Mouse (Mus musculus): ENCODE results near the gene Eed. TPM values are rescaled to one million over a fixed set of nuclear protein-coding genes. Genes with fewer than 3 reads are reported as not detected.

The Eed gene
- total and polyA plus RNA-seq, 3 experiments, result 108 to 267 (median 143) TPM

DNA sequence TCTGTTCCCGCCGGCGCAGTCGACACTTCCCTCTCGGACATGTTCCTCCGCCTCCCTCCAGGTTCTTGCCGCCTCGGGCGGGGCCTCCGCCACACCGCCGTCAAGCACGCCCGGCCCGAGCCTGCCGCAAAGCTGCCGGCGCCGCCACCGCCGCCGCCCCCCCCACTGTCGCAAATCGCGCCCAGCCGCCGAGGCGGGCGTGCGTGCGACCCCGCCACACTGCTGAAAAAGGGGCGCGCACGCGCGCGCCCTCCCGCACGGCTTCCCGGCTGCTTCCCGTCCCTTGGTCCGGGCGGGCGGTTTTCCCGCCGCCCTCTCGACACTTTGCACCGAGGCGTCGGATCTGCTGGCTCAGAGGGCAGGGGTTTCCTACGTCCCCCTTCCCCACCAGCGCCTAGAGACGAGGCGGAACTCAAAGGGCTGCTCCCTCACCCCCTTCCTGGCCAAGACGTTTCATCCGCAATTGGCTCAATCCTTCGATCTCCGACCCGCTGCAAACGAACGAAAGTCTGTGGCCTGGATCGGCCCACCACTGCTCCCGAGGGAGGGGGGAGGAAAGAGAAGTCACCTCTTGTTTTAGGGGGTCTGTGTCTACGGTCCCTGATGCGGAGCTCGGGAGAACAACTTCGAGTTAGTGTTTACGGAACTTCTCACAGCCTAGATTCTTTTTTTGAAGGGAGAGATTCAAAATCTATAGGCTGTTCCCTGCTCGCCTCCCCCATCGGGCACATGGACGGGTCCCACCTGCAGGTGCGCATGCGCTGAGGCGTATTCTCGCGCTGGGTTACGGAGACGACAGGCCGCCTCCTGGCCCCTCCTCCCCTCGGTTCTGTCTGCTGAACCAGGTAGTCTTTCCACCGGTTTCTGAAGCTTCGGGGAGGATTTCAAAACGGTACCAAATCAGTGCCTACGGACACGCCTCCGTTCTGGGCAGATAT, at the start of gene Eed (continued):
- peak; percentile 95 for TF ChIP-seq CHD2 (IDR thresholded peaks at IDR 0.05; ENCODE audit: low read length)

DNA sequence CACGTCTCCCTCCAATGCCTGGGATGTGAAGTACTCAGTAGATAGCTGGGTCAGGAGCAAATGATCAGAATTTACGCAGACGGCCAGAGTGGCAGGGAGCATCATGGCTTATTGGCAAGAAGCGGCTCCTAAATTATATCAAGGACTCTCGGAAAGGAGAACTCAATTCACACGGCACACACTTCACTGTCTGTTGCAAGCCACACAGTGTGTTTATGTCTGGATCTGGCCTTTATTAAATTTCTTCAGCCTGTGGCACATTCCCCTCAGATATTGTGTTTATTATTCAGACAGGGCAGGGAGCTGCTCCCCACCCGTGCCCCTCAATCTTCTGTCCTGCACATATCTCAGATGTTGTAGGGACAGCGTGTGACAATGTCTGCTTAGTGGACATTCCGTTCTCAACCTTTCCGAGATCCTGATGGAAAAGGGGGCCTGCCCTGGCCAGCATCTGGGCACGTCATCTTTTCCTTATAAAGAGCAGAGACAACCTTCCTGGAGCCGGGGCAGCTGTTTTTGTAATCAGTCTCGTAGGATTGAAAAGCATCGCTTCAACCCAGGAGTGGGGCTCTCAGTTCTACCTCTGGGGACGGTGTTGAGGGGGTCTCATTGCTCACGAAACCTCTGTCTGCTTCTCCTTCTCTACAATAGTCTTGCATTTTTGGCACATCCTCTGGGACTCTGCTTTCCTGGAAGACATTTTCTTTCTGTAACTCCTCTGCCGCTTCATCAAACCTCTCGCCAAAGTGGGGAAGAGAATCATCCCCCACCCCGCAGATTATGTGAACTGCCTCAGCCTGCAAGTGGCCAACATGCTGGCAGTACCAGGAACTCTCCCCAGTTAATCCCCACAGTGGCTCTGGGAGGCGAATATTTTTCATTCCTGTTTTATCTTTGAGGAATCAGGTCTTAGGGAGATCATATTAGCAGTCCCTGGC, 49.0 kb upstream of the Eed start:
- in situ Hi-C loops (cut with MboI; ENCODE audit: low pct_ligation_motif_present, low pct_unique_long_range_greater_than_20kb, low sequenced_read_pairs), result no loop called here
- Histone ChIP-seq H3K4me1 (ENCODE audit: control insufficient read depth in 1 of 2, insufficient read depth in 2 of 2) (peaks cover 6 to 31% of the 10 kb centered on the region in 2 experiments), H3K4me3 (replicated peaks in 1 of 3; ENCODE audit: low read depth in 2 of 3, low read length in 2 of 3, poor library complexity in 1 of 3) (no peak overlapping the region), H3K79me2 (replicated peaks; ENCODE audit: control insufficient read depth, extremely low read depth, insufficient read depth, poor library complexity, severe bottlenecking) (no peaks in the 10 kb centered on the region), H3K4me2 (ENCODE audit: insufficient read depth, low read depth, poor library complexity, severe bottlenecking) (no peak overlapping the region), H3K9me3 (replicated peaks; ENCODE audit: low read length) (no peaks in the 10 kb centered on the region), H3K9ac (ENCODE audit: insufficient read depth, low read depth) (no peak overlapping the region), H3K36me3 (replicated peaks in 1 of 2; ENCODE audit: control insufficient read depth in 1 of 2, insufficient read depth in 1 of 2, low read length in 1 of 2) (no peaks in the 10 kb centered on the region), H3K27ac (ENCODE audit: insufficient read depth, low read depth) (no peak overlapping the region), H3K27me3 (replicated peaks) (no peaks in the 10 kb centered on the region)
- DNase-seq (ENCODE audit: extremely low read depth), result no peak
- TF ChIP-seq JUN (IDR thresholded peaks at IDR 0.05; ENCODE audit: insufficient read depth, low read depth, low read length), result no peak
- no peak for TF ChIP-seq BHLHE40 (IDR thresholded peaks at IDR 0.05; ENCODE audit: low read depth, low read length)
- TF ChIP-seq USF2 (conservative IDR thresholded peaks at IDR 0.05; ENCODE audit: low read depth, low read length), result no peak
- no peak for TF ChIP-seq HCFC1 (IDR thresholded peaks at IDR 0.05; ENCODE audit: low read depth, low read length)
- no peak for TF ChIP-seq TCF12 (IDR thresholded peaks at IDR 0.05; ENCODE audit: low read depth, low read length)
- no peak for TF ChIP-seq SIN3A (IDR thresholded peaks at IDR 0.05; ENCODE audit: low read length)
- TF ChIP-seq JUND (conservative IDR thresholded peaks at IDR 0.05; ENCODE audit: low read depth, low read length), result no peak
- TF ChIP-seq RCOR1 (conservative IDR thresholded peaks at IDR 0.05; ENCODE audit: low read depth, low read length), result no peak
- no peak for TF ChIP-seq RAD21 (IDR thresholded peaks at IDR 0.05; ENCODE audit: low read depth, low read length)
- dilution Hi-C loops (cut with MboI; ENCODE audit: extremely low pct_ligation_motif_present, extremely low pct_unique_long_range_greater_than_20kb, low sequenced_read_pairs), result no loop called here

DNA sequence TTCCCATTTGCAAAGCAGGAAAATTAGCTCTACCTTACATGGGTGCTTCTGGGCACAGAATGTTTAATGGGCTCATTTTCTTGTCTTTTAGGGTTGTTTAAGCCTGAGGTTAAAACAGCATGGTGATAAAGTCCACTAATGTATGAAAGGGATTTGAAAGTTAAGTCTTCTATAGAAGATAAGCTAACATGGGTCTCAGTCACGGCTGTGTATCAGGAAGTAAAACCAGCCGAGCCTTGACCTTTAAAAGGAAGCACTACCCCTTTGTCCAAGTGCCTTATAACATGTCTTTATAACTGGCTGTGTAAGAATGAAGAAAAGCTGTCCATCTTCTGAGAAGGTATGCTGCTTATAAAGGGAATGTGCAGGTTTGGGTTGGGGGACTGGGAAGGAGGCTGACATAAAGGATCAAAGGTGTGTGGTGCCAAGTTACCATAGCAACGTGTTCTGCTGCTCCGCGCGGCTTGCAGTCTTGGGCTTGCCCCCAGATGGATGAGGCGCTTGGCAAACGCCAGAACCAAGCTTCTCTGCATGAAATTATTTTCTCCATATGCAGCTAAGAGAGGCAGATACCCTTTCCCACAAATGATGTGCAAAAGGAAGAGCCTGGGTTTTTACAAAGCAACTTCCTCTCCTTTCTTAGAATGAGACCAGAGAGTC, 48.2 kb upstream of the Eed start:
- H3K9me3 ChIP-seq (replicated peaks; ENCODE audit: low read length), result no peaks in the 10 kb centered on the region
- H3K4me2 ChIP-seq (ENCODE audit: insufficient read depth, low read depth, poor library complexity, severe bottlenecking), result no peak overlapping the region
- no peak for DNase-seq (ENCODE audit: extremely low read depth)
- no peak overlapping the region for H3K27ac ChIP-seq (ENCODE audit: insufficient read depth, low read depth)
- no peaks in the 10 kb centered on the region for H3K36me3 ChIP-seq (replicated peaks in 1 of 2; ENCODE audit: control insufficient read depth in 1 of 2, insufficient read depth in 1 of 2, low read length in 1 of 2)
- no peak overlapping the region for H3K4me3 ChIP-seq (replicated peaks in 1 of 3; ENCODE audit: low read depth in 2 of 3, low read length in 2 of 3, poor library complexity in 1 of 3)
- no peaks in the 10 kb centered on the region for H3K79me2 ChIP-seq (replicated peaks; ENCODE audit: control insufficient read depth, extremely low read depth, insufficient read depth, poor library complexity, severe bottlenecking)
- dilution Hi-C loops (cut with MboI; ENCODE audit: extremely low pct_ligation_motif_present, extremely low pct_unique_long_range_greater_than_20kb, low sequenced_read_pairs) (no loop called here), in situ Hi-C loops (cut with MboI; ENCODE audit: low pct_ligation_motif_present, low pct_unique_long_range_greater_than_20kb, low sequenced_read_pairs) (no loop called here)
- TF ChIP-seq MAZ (IDR thresholded peaks at IDR 0.05; ENCODE audit: low read depth, low read length) (no peak), MEF2A (IDR thresholded peaks at IDR 0.05; ENCODE audit: borderline replicate concordance, low read depth, low read length) (no peak)
- H3K27me3 ChIP-seq (replicated peaks), result no peaks in the 10 kb centered on the region
- H3K9ac ChIP-seq (ENCODE audit: insufficient read depth, low read depth), result no peak overlapping the region
- H3K4me1 ChIP-seq (ENCODE audit: control insufficient read depth in 1 of 2, insufficient read depth in 2 of 2), result peaks cover 5 to 27% of the 10 kb centered on the region in 2 experiments

Measured in CH12.LX (cell line).